Mouse (Mus musculus): ENCODE results near the gene Myrfl. TPM values are rescaled to one million over a fixed set of nuclear protein-coding genes. Genes with fewer than 3 reads are reported as not detected.

Gene Myrfl
- total RNA-seq (2022) = under 1 TPM in 1 of 4 experiments, not detected in 3; 0.16 TPM

DNA sequence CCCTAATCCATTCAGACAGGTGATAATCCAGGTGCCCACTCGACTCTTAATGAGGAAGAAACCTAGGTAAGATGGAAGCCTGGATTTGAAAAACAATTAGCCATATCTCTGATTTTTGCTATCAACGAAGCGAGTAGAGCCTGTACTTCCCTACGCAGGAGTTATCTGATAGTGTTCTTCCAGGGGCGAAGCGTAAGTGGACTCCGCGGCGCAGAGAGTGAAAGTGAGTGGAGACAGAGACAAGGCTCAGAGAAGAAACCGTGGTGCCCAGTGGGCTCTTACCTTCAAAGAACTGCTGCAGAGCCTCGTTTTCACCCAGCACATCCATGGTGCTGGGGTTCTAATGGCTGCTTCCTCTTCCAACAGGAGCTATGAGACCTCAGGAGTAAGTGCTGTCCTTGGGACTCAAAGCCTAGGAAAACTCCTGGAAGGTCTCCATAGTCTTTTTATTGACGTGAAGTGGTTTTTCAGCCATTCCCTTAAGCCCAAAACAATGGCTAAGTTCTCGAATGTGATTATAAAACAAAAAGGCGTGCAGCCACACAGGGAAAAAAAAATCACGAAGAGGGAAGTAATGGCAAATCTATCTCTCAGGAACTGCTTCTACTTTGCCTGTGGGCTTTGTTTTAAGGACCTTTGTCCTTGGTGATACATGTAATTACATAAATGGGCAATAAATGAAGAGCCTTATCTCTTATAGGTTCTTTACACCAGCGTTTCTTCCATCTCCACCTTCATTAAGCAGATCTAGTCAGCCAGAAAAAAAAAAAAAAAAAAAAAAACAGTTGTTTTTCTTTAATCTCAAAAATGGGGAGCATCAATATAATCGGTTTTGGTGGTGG, at the start of gene Myrfl:
Gene Myrfl (minus strand): TSS at position 584 of the 842 bp plus-strand sequence.
- DNase-seq (ENCODE audit: low spot score in 2 of 2) = no peak

DNA sequence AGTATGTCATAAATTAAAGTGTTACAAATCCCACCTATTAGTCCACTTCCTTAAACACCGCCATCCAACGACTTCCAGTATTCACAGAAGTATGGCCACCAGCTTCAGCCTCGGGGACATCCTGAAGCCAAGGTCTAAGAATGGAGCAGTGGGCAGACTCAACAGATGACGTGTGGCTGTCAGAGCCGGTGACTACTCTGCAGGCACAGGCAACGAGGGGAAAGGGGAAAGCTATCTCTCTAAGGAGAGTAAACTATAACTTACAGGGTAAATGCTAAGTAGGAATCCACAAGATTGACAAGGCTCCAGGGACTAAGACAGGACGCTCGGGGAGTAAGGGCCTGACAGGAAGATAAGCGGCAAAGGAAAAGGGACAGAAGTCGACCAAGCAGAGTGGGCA, 48.2 kb upstream of the Myrfl start:
- DNase-seq (ENCODE audit: low spot score in 2 of 2) = no peak

DNA sequence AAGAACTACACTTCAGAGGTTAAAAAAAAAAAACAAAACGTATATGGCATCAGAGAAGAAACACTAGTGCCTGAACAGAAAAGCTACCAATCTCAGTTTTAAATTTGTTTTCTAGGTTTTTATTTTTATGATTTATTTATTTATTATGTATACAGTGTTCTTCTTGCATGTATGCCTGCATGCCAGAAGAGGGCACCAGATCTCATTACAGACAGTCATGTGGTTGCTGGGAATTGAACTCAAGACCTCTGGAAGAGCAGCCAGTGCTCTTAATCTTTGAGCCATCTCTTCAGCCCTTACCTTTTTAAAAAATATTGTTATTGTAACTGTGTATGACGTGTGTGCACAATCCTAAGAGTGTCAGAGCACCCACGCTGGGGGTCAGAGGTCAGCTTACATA, 47.4 kb upstream of the Myrfl start:
- DNase-seq (ENCODE audit: low spot score in 2 of 2) = no peak

DNA sequence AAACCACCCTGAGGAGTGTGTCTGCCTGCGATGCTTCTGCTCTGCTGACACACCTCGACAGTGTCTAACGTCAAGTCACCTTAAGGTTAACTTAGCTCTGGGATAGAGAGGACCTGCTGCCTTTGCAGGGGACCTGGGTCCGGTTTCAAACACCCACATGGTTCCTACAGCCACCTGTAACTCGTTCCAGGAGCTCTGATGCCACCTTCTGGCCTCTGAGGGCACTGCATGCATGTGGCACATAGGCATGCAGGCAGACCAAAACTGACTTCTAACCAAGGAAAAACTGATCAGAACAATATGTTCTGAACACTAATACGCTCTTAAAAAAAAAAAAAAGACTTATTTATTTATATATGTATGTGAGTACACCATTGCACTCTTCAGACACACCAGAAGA, 46.3 kb upstream of the Myrfl start:
- no peak for DNase-seq (ENCODE audit: low spot score in 2 of 2)

DNA sequence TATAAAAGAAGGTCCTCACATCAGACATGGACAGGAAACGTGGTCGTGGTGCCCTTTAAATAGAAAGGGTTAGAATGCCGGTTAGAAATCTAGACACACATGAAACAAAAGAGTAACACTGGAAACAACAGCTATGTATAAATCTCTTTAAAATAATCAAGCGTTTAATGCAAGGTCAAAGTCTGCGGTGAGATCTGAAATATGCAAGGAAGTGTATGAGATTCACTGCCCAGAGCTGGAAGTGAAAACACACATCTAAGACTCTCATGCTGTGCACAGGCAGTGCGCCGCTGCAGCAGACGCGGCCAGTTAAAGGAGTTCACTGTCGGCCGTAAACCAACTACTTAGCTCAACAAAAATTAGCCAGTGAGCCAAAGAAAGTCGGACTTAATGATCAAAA, 38.3 kb upstream of the Myrfl start:
- DNase-seq (ENCODE audit: low spot score in 2 of 2) = no peak

DNA sequence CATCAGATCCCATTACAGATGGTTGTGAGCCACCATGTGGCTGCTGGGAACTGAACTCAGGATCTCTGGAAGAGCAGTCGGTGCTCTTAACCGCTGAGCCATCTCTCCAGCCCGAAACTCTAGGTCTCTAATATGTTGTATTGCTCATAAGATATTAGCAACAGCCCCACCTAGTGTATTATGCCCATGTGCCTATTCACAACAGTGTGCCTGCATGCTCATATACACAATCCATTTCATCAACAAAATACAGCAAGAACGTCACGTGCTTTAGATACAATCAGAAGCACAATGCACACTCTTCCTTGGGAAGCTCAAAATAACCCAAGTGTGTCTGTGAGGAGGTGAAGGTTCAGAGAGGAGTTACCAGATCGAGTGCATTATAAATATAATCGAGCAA, 37.1 kb upstream of the Myrfl start:
- DNase-seq (ENCODE audit: low spot score in 2 of 2) = no peak

DNA sequence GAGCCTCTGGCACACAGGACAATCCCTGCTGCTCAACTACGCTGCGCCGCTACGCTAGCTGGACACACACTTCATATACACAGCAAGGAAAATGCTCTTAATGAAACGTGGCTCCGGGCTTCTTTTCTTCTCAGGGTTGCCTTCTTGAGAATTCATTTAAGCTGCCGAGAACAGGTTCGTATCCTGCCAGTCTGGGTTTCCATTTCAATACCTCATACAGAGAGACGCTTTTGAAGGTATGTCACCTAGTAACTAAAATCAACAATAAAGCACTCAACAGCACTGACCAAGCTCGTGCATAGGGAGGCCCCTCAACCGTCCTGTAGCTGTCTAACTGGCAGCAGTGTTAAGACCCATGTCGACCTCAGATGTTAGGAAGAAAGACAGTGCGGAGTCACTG, 35.7 kb upstream of the Myrfl start:
- DNase-seq (ENCODE audit: low spot score in 2 of 2) = no peak

DNA sequence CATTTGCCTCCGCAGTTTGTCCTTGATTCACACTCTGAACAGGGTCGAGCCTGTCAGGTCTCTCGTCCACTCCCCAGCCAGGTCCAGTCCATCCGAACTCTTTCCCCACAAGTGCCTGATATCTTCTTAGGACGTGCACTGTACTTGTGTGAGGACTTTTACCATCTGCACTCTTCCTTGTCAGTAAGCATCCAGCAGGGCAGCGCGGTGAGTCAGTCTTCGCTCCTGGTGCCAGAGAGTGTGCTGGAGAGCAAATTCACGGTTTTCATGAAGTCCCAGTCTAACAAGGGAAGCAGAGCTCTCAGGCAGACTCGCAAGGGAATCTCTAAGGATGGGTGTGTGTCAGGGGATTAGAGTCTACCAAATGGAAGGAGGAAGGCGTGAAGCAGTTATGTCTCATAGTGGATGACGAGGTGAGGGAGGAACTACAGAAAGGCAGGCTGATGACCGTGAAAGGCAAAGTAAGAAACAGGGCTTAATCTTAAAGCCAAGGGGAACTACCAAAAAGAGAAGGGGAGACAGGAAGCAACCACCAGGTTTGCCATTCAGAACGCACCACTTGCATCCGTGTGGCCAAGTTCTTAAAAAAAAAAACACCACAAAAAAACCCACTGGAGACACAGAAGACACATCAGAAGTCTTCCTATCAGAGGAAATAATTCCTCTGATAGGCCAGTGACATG, 34.9 kb upstream of the Myrfl start:
- DNase-seq (ENCODE audit: low spot score in 2 of 2) = no peak

DNA sequence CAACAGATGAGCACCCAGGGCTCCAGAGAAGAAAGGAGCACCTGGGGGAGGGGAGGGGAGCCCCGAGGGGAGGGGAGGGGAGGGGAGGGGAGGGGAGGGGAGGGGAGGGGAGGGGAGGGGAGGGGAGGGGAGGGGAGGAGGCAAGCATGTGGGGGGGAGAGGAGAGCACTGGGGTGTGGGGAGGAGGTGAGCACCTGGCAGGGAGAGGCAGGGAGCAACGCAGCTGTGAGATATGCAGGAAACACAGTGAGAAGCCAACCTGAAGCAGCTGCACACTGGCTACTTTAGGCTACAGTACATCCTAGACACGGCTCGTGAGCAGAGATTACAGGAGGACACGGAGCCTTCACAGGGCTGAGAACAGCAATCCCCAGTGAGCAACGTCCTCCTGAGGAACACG, 34.2 kb upstream of the Myrfl start:
- DNase-seq (ENCODE audit: low spot score in 2 of 2) = no peak

DNA sequence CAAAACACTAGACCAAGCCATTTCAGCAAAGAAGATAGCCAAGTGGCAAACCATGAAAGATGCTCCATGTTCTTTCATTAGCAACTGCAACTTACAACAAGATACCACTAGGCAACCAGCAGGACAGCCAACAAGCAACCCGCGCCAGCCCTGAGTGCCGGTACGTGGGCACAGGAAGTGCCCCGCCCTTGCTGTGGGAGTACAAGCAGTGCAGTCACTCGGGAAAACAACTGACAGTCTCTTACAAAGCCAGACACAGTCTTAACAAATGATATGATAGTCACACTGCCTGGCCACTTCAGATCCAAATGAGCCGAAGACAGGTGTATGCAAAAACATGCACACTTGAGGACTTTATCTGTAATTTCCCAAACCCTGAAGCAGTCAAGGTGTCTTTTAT, 33.8 kb upstream of the Myrfl start:
- DNase-seq (ENCODE audit: low spot score in 2 of 2) = no peak

DNA sequence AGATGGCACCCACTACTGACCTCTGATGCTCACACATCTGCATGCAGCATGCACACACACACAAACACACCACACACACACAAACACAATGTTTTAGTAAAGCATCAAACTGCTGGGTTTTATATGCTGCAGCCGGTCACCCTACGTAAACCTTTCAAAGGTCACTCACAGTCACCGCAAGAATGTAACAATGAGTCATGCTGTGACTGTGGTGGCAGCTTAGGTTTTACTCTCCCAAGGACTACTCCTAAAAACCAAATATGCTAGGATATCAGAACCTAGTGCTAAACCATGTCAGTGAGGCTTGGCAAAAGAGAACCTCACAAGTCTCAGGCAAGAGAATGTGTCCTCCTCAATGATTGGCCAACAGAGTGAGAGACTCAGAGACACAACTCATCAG, 32.1 kb upstream of the Myrfl start:
- DNase-seq (ENCODE audit: low spot score in 2 of 2) = no peak

DNA sequence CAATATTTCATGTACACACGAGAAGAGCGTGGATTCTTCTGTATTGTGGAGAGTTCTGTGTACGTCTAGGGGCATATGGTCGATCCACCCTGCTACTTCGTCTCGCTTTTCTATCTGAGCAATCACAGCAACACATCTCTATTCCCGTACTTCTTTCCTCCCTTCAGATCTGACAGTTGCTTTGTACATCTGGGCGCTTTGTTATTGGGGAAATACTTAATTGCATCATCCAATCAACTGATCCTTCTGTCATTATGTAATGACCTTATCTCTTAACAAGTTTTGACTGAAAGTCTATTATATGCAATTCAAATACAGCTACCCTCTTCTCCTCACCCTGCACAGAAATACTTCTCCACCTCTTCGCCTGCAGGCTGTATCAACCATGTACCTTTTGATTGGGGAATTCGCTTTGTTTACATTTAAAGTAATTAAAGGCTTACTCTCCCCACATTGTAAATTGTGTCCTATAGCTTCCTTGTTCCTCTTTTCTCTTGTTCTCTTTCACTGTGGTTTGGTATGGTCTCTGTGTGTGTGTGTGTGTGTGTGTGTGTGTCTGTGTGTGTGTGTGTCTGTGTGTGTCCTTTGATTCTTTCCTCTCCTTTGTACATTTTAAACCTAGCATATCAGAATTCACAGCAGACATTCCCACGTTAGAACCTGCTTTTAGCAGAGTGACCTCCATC, 29.9 kb upstream of the Myrfl start:
- no peak for DNase-seq (ENCODE audit: low spot score in 2 of 2)

DNA sequence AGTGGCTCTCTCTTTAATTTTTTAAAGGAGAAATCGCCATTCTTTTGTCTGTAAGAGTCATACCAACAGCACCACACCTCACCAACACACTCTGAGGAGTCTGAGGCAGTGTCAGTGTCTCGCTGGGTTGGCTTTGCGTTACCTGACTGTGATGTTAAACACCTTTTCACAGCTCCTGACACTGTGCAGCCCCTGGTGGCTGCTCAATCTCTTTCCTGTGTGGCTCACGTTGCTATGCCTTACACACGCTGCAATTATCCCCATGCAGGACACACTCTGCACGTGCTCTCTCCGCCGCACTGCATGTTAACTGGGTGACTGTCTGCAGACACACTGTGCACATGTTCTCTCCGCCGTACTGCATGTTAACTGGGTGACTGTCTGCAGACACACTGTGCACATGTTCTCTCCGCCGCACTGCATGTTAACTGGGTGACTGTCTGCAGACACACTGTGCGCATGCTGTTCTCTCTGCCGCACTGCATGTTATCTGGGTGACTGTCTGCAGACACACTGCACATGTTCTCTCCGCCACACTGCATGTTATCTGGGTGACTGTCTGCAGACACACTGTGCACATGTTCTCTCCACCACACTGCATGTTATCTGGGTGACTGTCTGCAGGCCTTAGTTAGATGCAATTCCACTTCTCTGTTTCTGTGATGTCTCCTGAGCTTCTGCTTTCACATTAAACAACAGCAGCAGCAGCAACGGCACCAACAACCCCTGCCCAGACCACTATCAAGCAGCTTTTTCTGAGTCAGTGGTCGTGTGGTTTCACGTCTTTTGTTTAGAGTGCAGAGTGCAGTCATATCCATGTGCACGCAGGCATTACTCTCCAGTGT, 27.2 kb upstream of the Myrfl start:
- DNase-seq (ENCODE audit: low spot score in 2 of 2) = no peak

DNA sequence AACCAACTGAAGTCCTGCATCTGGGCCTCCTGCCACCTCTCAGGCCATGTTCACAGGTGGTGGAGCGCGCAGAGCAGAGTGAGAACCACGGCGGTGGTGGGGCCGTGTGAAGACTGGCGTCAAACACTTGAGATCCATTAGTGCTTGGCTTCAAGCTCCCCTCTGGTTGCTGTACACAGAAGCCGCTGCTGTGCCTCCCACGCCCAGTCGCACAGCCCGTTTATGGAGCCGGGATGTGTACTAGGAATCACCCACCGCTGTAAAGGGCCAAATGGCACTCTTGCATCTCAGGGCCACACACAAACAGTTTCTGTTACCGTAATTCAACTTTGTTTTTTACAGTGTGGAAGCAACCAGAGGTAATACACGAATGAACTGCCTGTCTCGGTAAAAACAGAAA, 25.4 kb upstream of the Myrfl start:
- no peak for DNase-seq (ENCODE audit: low spot score in 2 of 2)

DNA sequence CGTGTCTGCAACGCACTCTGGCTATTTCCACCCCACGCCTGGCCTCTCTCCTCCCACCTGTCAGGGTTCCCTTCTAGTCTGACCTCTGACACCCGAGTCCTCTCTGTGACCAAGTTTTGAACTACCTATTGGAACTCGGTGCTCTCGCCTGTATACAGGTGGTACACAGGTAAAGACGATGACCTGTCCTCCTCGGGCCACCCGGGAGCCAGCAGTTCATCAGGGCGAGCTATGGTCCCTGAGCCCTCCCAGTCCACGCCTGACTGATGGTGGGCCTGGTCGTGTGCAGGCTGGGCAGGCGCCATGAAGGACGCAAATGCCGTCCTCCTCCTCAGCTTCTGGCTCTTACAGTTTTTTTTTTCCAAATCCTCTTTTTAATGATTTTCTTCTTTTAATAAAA, 24.7 kb upstream of the Myrfl start:
- no peak for DNase-seq (ENCODE audit: low spot score in 2 of 2)

DNA sequence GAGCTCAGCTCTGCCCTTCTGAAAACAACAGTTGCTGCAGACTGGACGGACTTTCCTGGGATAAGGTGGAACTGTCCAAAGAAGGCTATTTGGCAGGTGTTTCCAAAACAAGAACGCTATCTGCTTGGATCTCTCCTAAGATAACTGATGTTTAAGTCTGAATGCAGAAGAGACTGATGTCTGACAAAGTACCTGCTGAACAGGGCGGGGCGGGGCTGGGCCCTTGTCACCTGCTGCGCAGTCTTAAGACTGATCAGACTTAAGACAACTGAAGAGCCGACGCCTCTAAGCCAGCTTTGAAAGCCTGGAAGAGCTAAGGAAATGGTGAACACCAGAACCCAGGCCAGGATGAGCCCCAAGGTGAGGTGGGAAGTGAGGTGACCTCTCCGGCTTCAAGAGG, 23.9 kb upstream of the Myrfl start:
- DNase-seq (ENCODE audit: low spot score in 2 of 2) = no peak

DNA sequence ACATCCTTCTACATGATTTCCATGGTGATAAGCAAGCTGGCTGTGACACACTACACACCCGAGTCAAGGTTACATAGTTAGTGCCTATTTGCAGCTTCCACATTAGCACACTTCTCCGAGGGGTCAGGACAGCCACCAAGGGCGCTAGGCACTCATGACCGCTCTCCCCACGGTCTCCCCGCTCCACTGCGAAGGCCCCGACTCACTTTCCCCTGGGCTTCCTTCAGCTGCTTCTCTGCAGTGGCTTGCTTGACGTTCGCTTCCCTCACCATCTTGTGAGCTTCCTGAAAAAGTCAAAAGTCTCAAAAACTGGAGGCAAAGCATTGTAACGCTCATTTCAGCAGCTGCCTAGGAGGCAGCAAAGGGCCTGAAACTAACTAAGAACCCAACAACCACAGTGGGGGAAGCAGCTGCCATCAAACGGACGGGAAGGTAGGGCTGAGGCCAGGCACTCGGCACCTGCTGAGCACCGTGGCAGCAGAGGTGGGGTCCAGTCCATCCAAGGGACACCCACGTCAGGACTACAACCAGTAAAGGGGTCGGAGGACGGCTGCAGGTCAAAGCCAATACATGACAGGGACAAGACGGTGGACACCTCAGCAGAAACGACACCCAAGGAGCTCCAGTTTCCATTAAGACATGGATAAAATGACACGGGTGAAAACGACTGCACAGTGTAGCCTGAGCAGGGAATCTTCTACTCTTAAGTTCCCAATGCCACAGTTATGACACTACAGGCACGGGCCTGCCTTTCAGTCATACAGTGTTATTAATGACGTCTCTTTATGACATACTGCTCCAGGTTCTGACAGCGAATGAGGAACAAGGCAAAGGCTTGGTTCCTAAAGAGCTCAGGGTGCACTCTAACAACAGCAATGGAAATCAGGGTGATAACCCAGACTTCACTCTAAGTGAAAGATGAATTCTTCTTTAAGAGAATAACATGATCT, 22.9 kb upstream of the Myrfl start:
- DNase-seq (ENCODE audit: low spot score in 2 of 2) = no peak

DNA sequence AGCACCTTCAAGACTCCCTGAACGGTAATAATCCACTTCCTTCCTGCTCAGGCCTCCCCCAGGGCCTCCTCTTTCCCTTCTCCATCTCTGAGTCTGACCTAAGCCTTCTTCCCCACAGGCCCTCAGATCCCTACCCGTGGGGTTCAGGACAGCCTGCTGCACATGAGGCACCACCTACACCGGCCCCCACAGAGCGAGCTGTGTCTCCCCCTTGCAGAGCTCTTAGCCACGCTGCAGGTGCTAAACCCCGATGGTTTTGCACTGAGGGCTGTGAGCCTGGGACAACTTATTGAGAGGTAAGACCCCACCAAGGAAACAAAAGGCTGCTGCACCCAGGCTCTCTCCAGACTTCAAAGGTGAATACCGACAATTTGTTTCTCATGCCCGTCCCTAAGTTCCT, 19.9 kb upstream of the Myrfl start:
- DNase-seq (ENCODE audit: low spot score in 2 of 2) = no peak

DNA sequence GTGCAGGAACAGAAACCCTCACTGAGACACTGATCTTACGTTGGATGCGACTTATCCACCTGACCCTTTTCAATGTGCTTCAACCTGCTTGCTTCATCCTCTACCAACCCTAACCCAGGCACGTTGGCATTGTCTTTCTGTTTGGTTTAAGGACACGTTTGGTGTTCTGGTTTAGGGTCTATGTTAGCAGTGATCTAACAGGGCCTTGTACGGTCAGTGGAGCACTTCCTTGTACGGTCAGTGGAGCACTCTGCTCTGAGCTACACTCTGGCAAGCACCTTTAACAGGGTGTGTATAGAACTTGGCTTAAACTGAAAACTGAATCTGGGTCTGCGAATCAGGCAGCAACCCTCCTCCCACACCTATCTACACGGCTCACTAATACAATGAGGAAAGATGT, 18.6 kb upstream of the Myrfl start:
- no peak for DNase-seq (ENCODE audit: low spot score in 2 of 2)

DNA sequence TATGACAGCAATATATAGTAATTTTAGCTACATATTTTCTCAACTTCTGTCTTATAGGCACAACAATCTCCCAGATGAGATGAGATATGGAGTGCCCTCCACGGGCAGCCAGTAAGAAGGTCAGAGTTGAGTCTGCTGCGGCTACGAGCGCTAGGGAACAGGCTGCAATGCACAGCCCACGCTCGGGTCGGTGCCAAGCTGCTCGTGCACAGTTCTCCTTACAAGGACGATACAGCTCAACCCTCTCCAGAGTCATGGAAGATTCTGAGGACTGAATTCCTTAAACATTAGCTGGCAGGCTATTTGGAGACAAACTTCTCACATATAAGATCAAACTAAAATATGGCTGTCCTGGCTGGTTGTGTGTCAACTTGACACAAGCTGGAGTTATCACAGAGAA, 17.9 kb upstream of the Myrfl start:
- no peak for DNase-seq (ENCODE audit: low spot score in 2 of 2)
